Mouse (Mus musculus) heart, embryonic 10.5 days (tissue): ENCODE data around the gene Cfd. TPM values are rescaled to one million over a fixed set of nuclear protein-coding genes. Genes with fewer than 3 reads are reported as not detected.
A peak's percentile ranks its signal among the peaks of the same experiment; 100 is the strongest.

Experiments used
- DNase-seq: peaks from one replicate; pipeline ENCODE4 v3.0.0-alpha.2; 2017; ENCODE audit warnings: low spot score
- H3K27ac ChIP-seq: fragments of 300-500 bp; sonication (generic); 2 replicates; pipeline ENCODE4 v1.5.1; 2016; ENCODE audit warnings: mild to moderate bottlenecking
- H3K27me3 ChIP-seq: fragments of 300-500 bp; sonication (generic); 2 replicates; pipeline ENCODE4 v1.6.1; 2016; ENCODE audit warnings: mild to moderate bottlenecking; ENCODE audit not compliant: poor library complexity, insufficient read depth, severe bottlenecking
- H3K36me3 ChIP-seq: fragments of 300-500 bp; sonication (generic); 2 replicates; pipeline ENCODE4 v1.6.1; 2016; ENCODE audit warnings: mild to moderate bottlenecking, moderate library complexity
- H3K4me1 ChIP-seq: fragments of 300-500 bp; sonication (generic); 2 replicates; pipeline ENCODE4 v1.6.1; 2016; ENCODE audit warnings: mild to moderate bottlenecking
- H3K4me3 ChIP-seq: fragments of 300-500 bp; sonication (generic); 2 replicates; pipeline ENCODE4 v1.5.1; 2016; ENCODE audit warnings: mild to moderate bottlenecking, moderate library complexity
- H3K9me3 ChIP-seq: fragments of 300-500 bp; sonication (generic); 2 replicates; pipeline ENCODE4 v1.6.1; 2016; ENCODE audit warnings: mild to moderate bottlenecking, moderate library complexity
- WGBS: fragments of 180-500 bp; shearing (Covaris S2); methylation state at CpG from one replicate; pipeline ENCODE4 v1.1.7; 2016; 5-methylcytosine and 5-hydroxymethylcytosine counted together
- polyA plus RNA-seq: library from polyadenylated mRNA; unstranded; fragments of >200 nt; fragmentation: Nextera tagmentation; extraction: Ambion mirVana; gene quantifications from 2 replicates; pipeline ENCODE4 v1.2.1, GENCODE M21; 2016

The Cfd gene
- polyA plus RNA-seq: not detected in 2 replicates

DNA sequence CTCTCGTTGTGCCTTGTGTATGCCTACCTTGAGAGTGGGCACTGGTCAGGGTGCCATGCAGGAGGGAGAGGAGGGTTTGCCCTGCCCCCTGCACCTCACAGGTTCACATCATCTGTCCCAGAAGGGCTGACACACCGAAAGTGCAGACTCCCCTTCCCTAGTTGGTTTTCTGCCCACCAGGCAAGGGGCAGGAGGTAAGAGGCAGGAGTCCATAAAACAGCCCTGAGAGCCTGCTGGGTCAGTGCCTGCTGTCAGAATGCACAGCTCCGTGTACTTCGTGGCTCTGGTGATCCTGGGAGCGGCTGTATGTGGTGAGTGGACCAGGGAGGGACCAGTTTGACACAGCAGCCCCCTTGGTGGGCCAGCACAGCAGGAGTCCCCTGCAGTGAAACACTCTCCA lies at the start of gene Cfd:
Gene Cfd, plus strand, starts transcription at position 184 of the 400 bp plus-strand sequence.
- Histone ChIP-seq H3K4me3 (no peak within 1 kb of the TSS), H3K36me3 (peaks cover 13% of the 10 kb centered on the region), H3K4me1 (0 out of 2 replicates have a peak, but pooled peaks cover 3% of the 10 kb centered on the region), H3K9me3 (no peaks in the 10 kb centered on the region), H3K27ac (no peak within 1 kb of the TSS; the same call in 1 of the 2 replicates), H3K27me3 (peaks cover 19% of the 10 kb centered on the region; the same call in 1 of the 2 replicates)
- DNase-seq: no peak
- 36% methylated on average over 5 of the region's 5 CpGs for WGBS

DNA sequence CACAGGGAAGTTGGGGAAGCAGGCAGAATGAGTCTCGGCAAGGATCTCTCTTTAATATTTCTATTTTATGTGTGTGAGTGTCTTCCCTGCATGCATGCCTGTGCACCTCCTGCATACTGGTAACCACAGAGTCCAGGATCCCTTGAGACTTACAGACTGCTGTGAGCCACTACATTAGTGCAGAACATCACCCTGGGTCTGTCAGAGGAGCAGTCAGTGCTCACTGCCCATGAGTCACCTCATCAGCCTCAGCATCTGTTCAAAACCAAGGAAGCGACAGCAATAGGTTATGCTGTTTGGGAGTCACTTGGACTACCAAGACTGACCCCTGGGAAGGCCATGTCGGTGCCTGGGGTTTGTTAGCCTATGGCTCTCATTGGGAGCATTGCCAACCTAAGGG lies 48.3 kb upstream of the Cfd start:
- DNase-seq: no peak
- Histone ChIP-seq H3K27me3 (no peaks in the 10 kb centered on the region), H3K4me1 (peaks cover 45% of the 10 kb centered on the region), H3K9me3 (no peaks in the 10 kb centered on the region), H3K27ac (no peak overlapping the region), H3K4me3 (no peak overlapping the region), H3K36me3 (no peaks in the 10 kb centered on the region)
- 74% methylated on average over 3 of the region's 3 CpGs for WGBS

DNA sequence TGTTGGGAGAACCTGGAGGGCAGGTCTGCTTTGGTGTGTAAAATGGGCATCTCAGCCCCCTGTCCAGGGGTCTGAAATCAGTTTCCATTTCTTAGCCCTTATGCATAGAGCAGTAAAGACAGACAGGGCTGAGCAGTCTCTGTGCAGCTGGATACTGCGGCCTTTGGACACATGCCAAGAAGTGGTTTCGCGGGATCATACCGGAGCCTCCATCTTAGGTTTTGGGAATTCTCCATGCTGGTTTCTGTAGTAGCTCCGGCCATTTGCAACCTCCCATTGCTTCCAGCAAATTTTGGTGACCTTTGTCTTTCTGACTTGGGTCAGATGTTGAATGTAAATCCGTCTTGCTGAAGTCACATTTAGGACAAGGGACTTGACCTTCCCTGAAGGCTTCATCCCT lies 47.2 kb upstream of the Cfd start:
- H3K4me3 ChIP-seq: no peak overlapping the region
- no peaks in the 10 kb centered on the region for H3K36me3 ChIP-seq
- no peaks in the 10 kb centered on the region for H3K9me3 ChIP-seq
- H3K27me3 ChIP-seq: no peaks in the 10 kb centered on the region
- WGBS: 81% methylated on average over 6 of the region's 6 CpGs
- 0 out of 2 replicates have a peak overlapping the region, but pooled peaks have one; percentile 0 for H3K27ac ChIP-seq
- peaks cover 45% of the 10 kb centered on the region for H3K4me1 ChIP-seq
- DNase-seq: no peak

DNA sequence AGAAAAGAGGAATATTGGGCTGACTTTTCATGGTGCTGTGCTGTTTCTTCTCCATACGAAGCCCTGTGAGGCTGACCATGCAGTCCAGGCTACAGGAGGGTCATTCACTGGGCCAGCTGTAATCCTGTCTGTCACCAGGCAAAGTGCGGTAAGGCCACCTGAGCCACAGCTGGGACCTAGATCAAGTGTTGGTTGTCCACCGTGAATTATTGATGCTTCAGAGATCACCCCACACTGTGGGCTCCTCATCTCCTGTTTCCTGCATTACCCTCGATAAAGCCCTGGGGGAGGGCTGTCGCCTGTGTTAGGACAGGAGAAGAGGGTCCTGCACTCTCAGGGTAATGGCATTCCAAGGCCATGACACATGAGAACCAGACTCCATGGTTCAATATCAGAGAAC lies 44.1 kb upstream of the Cfd start:
- no peak overlapping the region for H3K4me3 ChIP-seq
- no peak overlapping the region for H3K27ac ChIP-seq
- peaks cover 37% of the 10 kb centered on the region for H3K4me1 ChIP-seq
- WGBS: 45% methylated on average over 5 of the region's 5 CpGs
- DNase-seq: no peak
- no peaks in the 10 kb centered on the region for H3K27me3 ChIP-seq
- no peaks in the 10 kb centered on the region for H3K36me3 ChIP-seq
- H3K9me3 ChIP-seq: no peaks in the 10 kb centered on the region

DNA sequence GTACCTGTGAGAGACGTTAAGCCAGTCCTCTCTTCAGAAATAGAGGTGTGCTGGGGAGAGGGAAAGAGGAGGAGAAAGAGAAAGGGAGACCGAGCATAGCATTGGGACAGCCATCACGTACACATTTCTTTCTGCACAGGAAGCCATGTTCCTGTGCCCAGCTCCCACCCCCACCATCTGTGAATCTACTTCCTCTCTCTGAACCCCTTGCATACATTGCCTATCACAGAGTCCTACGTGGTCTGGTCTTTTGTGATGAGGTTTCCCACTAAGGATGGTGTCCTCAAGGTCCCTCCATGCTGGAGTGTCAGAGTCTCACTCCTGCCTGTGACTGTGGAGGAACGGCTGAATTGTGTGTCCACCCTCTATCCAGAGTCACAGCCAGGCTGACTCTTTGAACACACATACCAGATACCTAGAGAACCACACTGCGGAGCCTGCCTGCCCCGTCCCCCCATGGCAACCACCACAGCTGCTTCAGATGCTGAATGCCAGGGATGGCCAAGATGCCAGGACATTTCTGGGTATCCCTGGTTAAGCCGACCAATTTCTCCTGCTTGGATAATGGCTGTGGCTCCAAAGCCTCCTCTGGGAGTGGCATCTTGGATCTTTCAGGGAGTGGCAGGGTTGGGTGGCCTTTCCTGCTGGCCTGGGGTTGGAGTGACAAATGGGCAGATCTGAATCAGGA lies 40.6 kb upstream of the Cfd start:
- 79% methylated on average over 8 of the region's 8 CpGs for WGBS
- no peaks in the 10 kb centered on the region for H3K9me3 ChIP-seq
- no peaks in the 10 kb centered on the region for H3K36me3 ChIP-seq
- H3K27me3 ChIP-seq: no peaks in the 10 kb centered on the region
- no peak for DNase-seq
- H3K4me3 ChIP-seq: no peak overlapping the region
- H3K27ac ChIP-seq: 0 out of 2 replicates have a peak overlapping the region, but pooled peaks have one; percentile 12
- H3K4me1 ChIP-seq: peaks cover 31% of the 10 kb centered on the region

DNA sequence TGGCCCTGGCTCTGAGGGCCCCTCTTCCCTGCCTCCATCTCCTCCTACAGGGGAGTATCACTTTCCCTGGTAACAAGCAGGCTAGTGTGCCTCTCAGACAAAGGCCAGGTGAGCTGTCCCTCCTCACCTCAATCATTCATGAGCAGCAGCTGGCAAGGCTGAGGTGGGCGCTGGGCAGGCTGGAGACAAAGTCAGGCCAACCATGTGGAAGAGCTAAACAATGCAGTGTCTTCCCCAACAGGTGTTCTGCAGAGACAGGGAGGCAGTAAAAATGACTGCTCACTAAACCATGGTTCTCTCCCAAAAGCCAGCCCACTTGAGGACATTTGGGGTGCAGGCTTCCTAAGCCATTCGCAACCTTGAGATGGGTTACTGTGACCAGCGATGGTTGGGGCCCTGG lies 39.0 kb upstream of the Cfd start:
- H3K27me3 ChIP-seq: no peaks in the 10 kb centered on the region
- peaks cover 38% of the 10 kb centered on the region for H3K4me1 ChIP-seq
- 85% methylated on average over 3 of the region's 3 CpGs for WGBS
- H3K27ac ChIP-seq: peak overlapping the region; percentile 100
- H3K36me3 ChIP-seq: peaks cover 11% of the 10 kb centered on the region
- H3K9me3 ChIP-seq: no peaks in the 10 kb centered on the region
- no peak for DNase-seq
- peak overlapping the region; percentile 98 for H3K4me3 ChIP-seq

DNA sequence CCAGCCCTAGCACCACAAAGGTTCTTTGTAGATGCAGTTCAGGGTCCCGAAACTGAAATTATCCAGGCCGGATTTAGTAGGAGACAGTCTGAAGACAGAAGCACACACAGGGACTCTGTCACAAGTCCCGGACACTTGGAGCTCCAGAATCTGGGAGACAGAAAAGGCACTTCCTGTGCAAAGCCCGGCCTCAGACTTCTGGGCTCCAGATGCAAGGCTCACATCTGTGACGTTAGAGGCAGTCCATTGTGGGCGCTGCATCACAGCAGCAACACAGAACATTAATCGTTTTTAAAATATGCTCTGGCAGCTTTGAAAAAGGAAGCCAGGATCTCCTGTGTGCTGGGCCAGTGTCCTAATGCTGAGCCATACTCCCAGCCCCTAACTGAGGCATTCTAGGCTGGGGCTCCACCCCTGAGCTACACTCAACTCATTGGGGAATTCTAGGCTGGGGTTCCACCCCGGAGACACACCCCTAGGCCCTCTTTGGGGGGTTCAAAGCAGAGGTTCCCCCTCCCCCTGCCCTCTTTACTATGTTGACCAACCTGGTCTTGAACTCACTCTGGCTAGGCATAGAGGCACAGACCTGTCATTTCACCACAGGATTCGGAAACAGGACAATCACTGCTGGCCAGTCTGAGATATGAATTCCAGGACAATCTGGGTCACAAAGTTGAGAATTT lies 38.4 kb upstream of the Cfd start:
- peaks cover 44% of the 10 kb centered on the region for H3K4me1 ChIP-seq
- WGBS: 56% methylated on average over 9 of the region's 9 CpGs
- DNase-seq: no peak
- H3K27me3 ChIP-seq: no peaks in the 10 kb centered on the region
- no peaks in the 10 kb centered on the region for H3K9me3 ChIP-seq
- peak overlapping the region; percentile 98 for H3K4me3 ChIP-seq
- H3K27ac ChIP-seq: peak overlapping the region; percentile 100
- H3K36me3 ChIP-seq: peaks cover 17% of the 10 kb centered on the region

DNA sequence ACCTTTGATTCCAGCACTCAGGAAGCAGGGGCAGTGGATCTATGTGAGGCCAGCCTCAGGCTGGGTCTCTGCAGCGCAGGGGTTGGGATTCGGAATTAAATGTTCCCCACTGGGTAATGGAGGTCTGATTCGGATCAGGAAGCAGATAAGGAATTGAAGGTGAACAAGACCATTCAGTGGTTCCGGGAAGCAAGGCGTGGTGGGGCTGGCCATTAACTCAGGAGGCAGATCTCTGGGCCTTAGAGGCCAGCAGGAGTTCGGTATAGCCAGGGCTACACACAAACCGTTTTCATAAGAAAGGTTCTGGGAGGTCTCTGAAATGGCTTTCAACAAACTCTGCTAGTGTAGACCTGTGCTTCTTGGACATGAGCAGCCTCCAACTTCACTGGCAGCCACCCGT lies 37.8 kb upstream of the Cfd start:
- H3K36me3 ChIP-seq: peaks cover 23% of the 10 kb centered on the region
- peaks cover 50% of the 10 kb centered on the region for H3K4me1 ChIP-seq
- WGBS: 32% methylated on average over 8 of the region's 8 CpGs
- no peak for DNase-seq
- peak overlapping the region; percentile 98 for H3K4me3 ChIP-seq
- peak overlapping the region; percentile 100 for H3K27ac ChIP-seq
- H3K27me3 ChIP-seq: no peaks in the 10 kb centered on the region
- H3K9me3 ChIP-seq: no peaks in the 10 kb centered on the region

DNA sequence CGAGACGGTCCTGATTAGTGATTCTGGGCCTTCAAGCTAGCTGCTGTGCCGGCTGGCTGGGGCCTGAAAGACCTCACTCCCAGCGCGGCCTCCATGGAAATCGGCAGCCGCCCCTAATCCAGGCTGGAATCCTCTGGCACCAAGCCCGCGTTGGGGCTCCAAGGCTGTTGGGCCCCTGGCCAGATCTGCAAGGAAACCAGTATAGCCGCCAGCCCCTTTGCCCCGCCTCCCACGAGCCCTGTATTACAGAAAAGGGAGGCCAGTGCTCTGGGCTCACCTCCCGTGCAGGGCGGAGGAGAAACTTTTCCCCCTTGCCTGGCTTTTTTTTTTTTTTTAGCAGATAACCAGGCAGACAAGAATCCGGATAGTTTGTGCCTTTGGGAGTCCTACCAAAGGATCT lies 37.3 kb upstream of the Cfd start:
- no peaks in the 10 kb centered on the region for H3K9me3 ChIP-seq
- peaks cover 56% of the 10 kb centered on the region for H3K4me1 ChIP-seq
- no peaks in the 10 kb centered on the region for H3K27me3 ChIP-seq
- DNase-seq: peak; percentile 93
- WGBS: under 1% methylated on average over 15 of the region's 15 CpGs
- H3K4me3 ChIP-seq: peak overlapping the region; percentile 98
- H3K27ac ChIP-seq: peak overlapping the region; percentile 100
- H3K36me3 ChIP-seq: peaks cover 28% of the 10 kb centered on the region

DNA sequence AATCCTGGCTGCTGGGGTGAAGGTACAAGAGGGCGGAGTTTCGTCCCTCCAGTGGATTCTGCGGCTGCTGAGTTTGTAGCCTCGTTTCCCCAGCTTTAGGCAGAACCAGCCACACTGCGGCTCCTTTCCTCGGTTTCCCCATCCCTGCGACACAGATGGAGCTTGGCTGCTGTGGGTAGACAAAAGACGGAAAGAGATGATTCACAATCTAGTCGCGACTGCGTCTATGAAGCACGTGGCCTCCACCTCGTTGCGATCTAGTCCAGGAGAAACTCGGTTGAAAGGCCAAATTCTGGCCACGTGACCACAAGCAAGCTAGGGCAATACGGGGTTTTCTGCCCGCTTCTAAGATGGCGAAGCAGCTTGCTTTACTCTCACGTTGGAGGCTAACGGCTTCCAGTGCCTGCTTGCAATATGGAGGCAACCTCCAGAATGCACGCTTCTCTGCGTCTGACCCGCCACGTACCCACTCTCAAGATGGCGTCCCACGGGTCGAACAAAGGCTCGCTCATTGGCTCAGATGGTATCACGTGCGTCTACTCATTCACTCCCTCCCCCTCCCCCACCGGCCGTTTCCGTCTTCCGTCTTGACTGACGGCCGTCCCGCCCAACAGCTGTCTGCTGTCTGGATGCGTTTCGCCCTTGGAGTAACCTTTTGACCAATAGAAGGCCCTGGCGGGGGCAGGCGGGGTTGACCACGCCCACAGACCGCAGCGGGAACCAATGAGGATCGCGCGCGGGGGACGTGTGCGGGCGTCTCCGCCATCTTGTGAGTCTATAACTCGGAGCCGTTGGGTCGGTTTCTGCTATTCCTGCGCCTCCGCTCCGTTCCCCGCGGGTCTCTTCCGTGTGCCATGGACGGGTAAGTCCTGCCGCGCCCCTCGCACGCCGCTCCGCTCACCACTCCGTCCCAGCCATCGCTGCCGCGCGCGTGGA lies 36.5 kb upstream of the Cfd start, which contains the start of gene Ptbp1:
Gene Ptbp1, plus strand, starts transcription at position 568 of the 936 bp plus-strand sequence.
- Histone ChIP-seq H3K27me3 (no peaks in the 10 kb centered on the region), H3K27ac (peak within 1 kb of the TSS; percentile 100), H3K36me3 (peaks cover 36% of the 10 kb centered on the region), H3K9me3 (no peaks in the 10 kb centered on the region), H3K4me3 (peak within 1 kb of the TSS; percentile 98), H3K4me1 (peaks cover 61% of the 10 kb centered on the region)
- DNase-seq: peak; percentile 100
- WGBS: under 1% methylated on average over 75 of the region's 75 CpGs

DNA sequence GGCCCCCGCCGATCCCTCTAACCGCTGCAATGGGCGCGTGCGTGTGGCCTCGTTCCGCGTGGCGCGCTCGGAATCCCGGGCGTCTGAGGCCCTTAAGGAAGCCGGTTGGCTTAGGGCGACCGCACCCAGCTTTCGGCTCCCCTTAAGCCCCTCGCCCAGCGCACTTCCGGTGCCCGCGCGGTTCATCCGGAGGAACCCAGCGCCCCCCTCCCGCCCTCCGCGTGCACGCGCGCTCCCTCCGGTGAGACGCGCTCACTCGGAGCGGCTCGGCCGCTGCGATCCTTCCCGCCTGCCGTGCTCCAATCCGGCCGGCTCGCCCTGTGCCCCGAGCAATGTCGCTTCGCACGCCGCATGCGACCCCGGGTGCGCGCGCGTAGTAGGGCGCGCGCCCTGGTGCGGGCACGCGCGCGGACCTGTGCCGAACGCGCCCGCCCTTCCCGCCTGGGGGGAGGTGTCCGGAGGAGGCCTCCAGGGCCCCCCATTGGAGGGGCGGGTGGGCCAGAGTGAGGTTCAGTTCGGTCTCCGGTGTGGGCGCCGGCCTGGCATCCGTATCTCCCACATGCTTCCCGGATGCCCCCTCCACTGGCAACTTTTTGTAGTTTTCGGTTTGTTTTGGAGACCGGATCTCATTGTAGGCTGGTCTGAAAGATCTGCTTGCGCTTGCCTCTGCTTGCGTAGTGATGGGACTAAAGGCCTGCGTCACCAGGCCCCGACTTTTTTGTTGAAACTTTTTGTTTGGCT lies 35.7 kb upstream of the Cfd start:
- no peak for DNase-seq
- peak overlapping the region; percentile 100 for H3K27ac ChIP-seq
- H3K27me3 ChIP-seq: no peaks in the 10 kb centered on the region
- H3K4me1 ChIP-seq: peaks cover 69% of the 10 kb centered on the region
- H3K36me3 ChIP-seq: peaks cover 44% of the 10 kb centered on the region
- under 1% methylated on average over 83 of the region's 83 CpGs for WGBS
- no peaks in the 10 kb centered on the region for H3K9me3 ChIP-seq
- H3K4me3 ChIP-seq: peak overlapping the region; percentile 98

DNA sequence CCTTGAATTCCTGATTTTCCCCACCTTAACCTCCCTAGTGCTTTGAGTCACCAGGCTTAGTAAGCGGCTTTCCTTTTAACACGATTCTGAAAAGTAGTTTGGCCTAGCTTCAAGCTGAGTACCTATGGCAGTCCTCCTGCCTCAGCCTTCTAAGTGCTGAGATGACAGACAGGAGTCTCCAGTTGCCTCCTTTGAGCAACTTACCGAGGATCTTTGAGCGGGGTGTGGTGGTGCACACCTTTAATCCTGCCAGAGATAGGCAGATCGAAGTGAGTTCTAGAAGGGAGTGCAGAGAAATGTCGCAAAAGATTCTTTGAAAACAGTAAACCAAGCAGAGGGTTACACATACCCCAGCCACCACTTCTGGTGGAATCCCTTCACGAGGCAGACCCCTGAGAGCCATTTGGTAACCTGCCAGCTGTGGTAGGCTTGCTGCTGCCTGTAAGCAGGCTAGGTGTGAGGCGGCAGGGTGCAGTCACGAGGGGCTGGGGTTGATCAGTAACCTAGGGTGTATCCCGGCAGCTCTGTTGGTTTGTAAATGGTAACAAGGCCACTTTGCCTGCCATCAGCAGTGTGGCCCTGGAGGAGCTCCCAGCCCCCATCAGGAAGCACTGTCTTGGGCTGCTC lies 35.0 kb upstream of the Cfd start:
- Histone ChIP-seq H3K36me3 (peaks cover 51% of the 10 kb centered on the region), H3K27ac (peak overlapping the region; percentile 100), H3K27me3 (no peaks in the 10 kb centered on the region), H3K4me1 (peaks cover 75% of the 10 kb centered on the region), H3K9me3 (no peaks in the 10 kb centered on the region), H3K4me3 (peak overlapping the region; percentile 98)
- 4% methylated on average over 10 of the region's 10 CpGs for WGBS
- DNase-seq: no peak
